Mouse (Mus musculus) heart, embryonic 11.5 days (tissue): ENCODE data around the gene Nebl. TPM values are rescaled to one million over a fixed set of nuclear protein-coding genes. Genes with fewer than 3 reads are reported as not detected.

Experiments used
- ATAC-seq: fragments of 200-750 bp; cut with Nextera tagmentation; replicated peaks from 2 replicates; pipeline ENCODE4 v1.8.0; 2017; ENCODE audit warnings: moderate library complexity; ENCODE audit not compliant: insufficient number of reproducible peaks, low FRiP score, low TSS enrichment
- H3K27ac ChIP-seq: fragments of 300-500 bp; sonication (generic); 2 replicates; pipeline ENCODE4 v1.5.1; 2014; ENCODE audit warnings: mild to moderate bottlenecking, low read depth, low read length
- H3K27me3 ChIP-seq: fragments of 300-500 bp; sonication (generic); 2 replicates; pipeline ENCODE4 v1.6.1; 2014; ENCODE audit warnings: mild to moderate bottlenecking, low read length, mixed read lengths; ENCODE audit not compliant: control insufficient read depth, insufficient read depth
- H3K36me3 ChIP-seq: fragments of 300-500 bp; sonication (generic); 2 replicates; pipeline ENCODE4 v1.6.1; 2014; ENCODE audit warnings: mild to moderate bottlenecking, low read length, moderate library complexity, mixed read lengths; ENCODE audit not compliant: control insufficient read depth, insufficient read depth
- H3K4me1 ChIP-seq: fragments of 300-500 bp; sonication (generic); 2 replicates; pipeline ENCODE4 v1.6.1; 2014; ENCODE audit warnings: low read length; ENCODE audit not compliant: control insufficient read depth, insufficient read depth
- H3K4me2 ChIP-seq: fragments of 300-500 bp; sonication (generic); 2 replicates; pipeline ENCODE4 v1.6.1; 2014; ENCODE audit warnings: mild to moderate bottlenecking, moderate library complexity
- H3K4me3 ChIP-seq: fragments of 300-500 bp; sonication (generic); 2 replicates; pipeline ENCODE4 v1.5.1; 2014; ENCODE audit warnings: low read depth, low read length
- H3K9ac ChIP-seq: fragments of 300-500 bp; sonication (generic); 2 replicates; pipeline ENCODE4 v1.6.1; 2014; ENCODE audit warnings: mild to moderate bottlenecking, low read depth, low read length, moderate library complexity
- H3K9me3 ChIP-seq: fragments of 300-500 bp; sonication (generic); replicated peaks from 2 replicates; pipeline ENCODE4 v1.6.1; 2016; ENCODE audit warnings: low read length; ENCODE audit not compliant: control insufficient read depth
- WGBS: fragments of 180-500 bp; shearing (Covaris S2); extraction: QIAGEN DNeasy Blood & Tissue Kit; methylation state at CpG from one replicate; pipeline ENCODE4 v1.1.7; 2014; ENCODE audit not compliant: insufficient replicate concordance; 5-methylcytosine and 5-hydroxymethylcytosine counted together
- polyA plus RNA-seq: library from polyadenylated mRNA; unstranded; fragments of >200 nt; fragmentation: Nextera tagmentation; extraction: Ambion mirVana; gene quantifications from 2 replicates; pipeline ENCODE4 v1.2.1, GENCODE M21; 2014

Nebl gene
- polyA plus RNA-seq, 1 experiment from 2014 or later = 457 TPM

DNA sequence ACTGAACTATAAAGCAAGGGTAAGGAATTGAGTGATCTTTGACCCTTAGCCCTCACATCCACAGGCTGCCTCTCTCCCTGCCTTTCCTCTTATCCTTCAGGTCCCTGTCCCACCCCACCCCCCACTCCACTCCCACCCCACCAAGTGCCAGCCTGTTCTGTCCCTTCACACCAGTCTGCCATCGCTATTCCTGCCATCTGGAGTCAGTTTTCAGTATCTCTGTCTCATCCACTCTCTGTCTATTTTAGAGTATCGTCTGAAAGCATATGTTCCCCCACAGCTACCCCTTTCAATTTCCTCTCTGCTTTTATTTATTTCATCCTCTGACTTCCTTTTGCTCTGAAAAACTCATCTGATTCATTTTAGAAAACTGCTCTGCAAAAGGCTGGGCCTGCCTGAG lies 62.3 kb downstream of the Nebl start:
- Histone ChIP-seq H3K9ac (no peak overlapping the region), H3K9me3 (no peaks in the 10 kb centered on the region), H3K27ac (no peak overlapping the region), H3K4me2 (no peak overlapping the region), H3K27me3 (no peaks in the 10 kb centered on the region), H3K4me1 (no peaks in the 10 kb centered on the region), H3K4me3 (no peak overlapping the region), H3K36me3 (no peaks in the 10 kb centered on the region)
- 60% methylated on average over 2 of the region's 2 CpGs for WGBS
- ATAC-seq = no peak

DNA sequence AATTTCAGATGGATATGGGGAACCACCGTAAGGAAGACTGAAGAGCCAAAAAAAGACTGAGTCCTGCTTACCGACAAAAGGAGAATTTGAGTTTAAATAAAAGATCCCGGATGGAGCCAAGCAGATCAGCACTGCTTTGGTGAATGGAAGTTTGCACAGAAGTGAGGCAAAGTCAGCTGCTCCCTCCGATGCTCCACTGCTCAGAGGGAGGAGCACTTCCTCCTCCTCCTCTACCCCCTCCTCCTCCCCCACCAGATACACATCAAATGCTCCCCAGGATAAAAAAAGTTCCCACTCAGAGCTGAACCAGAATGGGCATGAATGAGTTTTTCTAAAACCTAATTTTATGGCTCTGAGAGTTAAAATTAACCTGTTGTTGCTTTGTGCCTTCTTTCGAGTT lies 73.1 kb downstream of the Nebl start:
- no peak overlapping the region for H3K4me3 ChIP-seq
- H3K4me1 ChIP-seq = no peaks in the 10 kb centered on the region
- H3K27me3 ChIP-seq = no peaks in the 10 kb centered on the region
- no peaks in the 10 kb centered on the region for H3K9me3 ChIP-seq
- no peak overlapping the region for H3K9ac ChIP-seq
- WGBS = 72% methylated on average over 5 of the region's 5 CpGs
- ATAC-seq = no peak
- H3K27ac ChIP-seq = no peak overlapping the region
- H3K4me2 ChIP-seq = no peak overlapping the region
- no peaks in the 10 kb centered on the region for H3K36me3 ChIP-seq

DNA sequence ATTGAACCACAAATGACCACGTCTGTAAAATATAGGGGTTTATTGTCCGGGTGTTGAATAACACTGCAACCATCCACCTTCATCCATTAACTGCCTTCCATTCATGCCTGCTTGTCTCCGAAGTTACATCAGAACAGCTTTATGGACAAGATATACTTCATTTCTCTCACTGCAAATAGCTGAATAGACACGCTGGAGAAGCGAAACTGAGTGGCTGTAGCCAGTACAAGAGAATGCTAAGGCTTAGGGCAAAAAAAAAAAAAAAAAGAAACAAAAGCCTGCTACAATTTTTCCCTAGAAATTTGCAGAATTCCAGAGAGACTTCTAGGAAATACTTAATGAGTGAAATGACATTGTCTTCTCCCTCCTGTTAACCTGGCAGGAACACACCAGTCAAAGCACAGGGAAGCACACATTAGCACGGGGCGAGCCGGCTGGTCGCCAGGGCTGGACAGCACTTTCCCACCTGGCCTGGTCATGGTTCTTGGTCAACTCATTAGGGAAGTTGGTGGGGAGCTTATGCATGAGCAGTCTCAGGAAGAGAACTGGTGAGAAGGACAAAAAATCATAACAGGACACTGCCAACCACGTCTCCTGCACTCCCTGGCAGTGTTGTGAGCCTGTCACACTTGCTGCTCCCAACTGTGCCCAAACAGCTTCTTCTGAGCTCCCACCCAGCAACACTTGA lies 81.0 kb downstream of the Nebl start:
- no peak overlapping the region for H3K27ac ChIP-seq
- H3K27me3 ChIP-seq = no peaks in the 10 kb centered on the region
- ATAC-seq = no peak
- 81% methylated on average over 10 of the region's 10 CpGs for WGBS
- H3K4me1 ChIP-seq = no peaks in the 10 kb centered on the region
- H3K9me3 ChIP-seq = no peaks in the 10 kb centered on the region
- H3K36me3 ChIP-seq = no peaks in the 10 kb centered on the region
- H3K4me3 ChIP-seq = no peak overlapping the region
- H3K4me2 ChIP-seq = no peak overlapping the region
- no peak overlapping the region for H3K9ac ChIP-seq

DNA sequence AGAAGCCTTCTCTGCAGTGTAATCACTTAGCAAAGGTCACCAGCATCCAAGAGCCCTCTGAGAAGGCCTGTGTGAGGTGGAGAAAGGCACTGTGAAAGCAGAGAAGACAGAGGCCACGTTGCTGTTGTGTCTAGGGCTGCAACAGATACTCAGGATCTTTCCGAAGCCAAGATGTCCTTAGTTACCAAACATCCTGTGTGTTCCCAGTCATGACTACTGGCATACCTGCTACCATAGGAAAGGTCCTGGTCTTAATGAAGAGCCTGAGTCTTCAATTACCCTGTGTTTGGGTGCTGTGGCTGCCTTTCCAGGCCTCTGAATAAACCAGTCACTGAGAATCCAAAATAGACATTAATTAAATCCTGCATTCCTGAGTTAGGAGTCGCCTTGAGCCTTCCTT lies 81.5 kb downstream of the Nebl start:
- Histone ChIP-seq H3K4me2 (no peak overlapping the region), H3K9me3 (no peaks in the 10 kb centered on the region), H3K27me3 (no peaks in the 10 kb centered on the region), H3K36me3 (no peaks in the 10 kb centered on the region), H3K4me3 (no peak overlapping the region), H3K4me1 (no peaks in the 10 kb centered on the region), H3K9ac (no peak overlapping the region), H3K27ac (no peak overlapping the region)
- WGBS = 64% methylated on average over 3 of the region's 3 CpGs
- no peak for ATAC-seq

DNA sequence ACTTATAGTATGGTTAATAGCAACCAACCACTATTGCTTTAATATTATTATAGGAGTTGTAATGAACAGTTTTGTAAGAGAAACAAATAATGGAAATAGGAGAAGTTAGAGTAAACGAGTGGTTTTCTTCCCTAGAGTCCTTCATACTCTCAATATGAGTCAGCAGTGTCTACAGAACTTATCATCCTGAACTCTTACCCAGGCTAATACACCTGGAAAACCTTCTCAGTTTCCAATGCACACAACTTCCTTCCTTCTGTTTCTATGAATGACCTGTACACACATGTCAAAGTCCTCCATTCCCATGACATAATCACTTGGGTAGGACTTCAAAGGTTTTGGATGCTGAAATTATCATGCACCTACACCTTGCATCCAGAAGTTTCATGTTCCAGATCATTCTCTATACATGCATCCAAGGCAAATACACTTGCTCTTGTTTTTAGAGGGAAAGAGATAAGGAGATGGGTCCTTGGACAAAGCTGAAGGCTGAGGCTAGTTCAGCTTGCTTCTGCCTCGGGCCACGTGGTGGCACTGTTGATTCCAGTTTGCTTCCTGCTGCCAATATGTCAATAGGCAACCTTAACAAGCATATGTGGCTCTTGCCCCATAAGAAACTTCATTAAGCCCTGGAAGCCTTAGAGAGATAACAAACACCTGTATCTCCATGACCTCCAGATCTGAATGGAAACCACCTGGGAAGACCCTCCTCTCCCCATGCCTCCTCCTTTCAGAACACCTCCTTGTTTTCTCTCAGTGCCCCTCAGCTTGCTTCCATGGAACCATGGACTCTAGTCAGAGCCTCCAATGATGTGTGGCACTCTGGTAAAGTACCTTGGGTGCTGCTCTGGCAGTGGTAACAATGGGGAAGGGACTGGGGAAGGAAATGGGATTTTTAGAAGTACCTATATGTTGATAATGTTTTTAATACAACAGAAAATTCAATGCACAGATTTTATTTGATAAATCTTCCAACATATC lies 86.7 kb downstream of the Nebl start:
- 29% methylated on average over 3 of the region's 3 CpGs for WGBS

DNA sequence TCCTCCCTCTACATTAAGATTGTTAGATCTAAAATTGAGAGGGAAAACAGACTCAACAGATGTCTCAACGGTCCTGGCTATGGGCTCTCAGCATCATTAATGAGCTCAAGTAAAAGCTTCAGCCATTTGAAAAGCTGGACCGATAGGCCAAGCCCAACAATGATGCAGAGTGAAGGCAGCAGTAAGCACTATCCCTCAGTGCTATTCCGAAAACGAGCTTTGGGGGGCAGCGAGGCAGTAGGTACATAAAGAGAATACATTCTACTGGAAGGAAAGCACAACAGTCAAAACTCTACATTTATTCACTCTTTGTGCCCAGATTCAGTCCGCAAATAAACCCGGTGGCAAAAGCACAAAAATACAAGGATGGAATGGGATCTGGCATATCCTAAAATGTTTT lies 87.4 kb downstream of the Nebl start:
- WGBS = 53% methylated on average over 7 of the region's 7 CpGs
- H3K4me3 ChIP-seq = no peak overlapping the region
- no peak for ATAC-seq

More for the DNA sequence above, 86.7 kb downstream of the Nebl start:
- no peaks in the 10 kb centered on the region for H3K9me3 ChIP-seq
- no peaks in the 10 kb centered on the region for H3K36me3 ChIP-seq
- no peak overlapping the region for H3K4me2 ChIP-seq
- no peak overlapping the region for H3K9ac ChIP-seq
- H3K4me3 ChIP-seq = no peak overlapping the region
- H3K27me3 ChIP-seq = no peaks in the 10 kb centered on the region
- no peak overlapping the region for H3K27ac ChIP-seq
- no peaks in the 10 kb centered on the region for H3K4me1 ChIP-seq
- no peak for ATAC-seq

DNA sequence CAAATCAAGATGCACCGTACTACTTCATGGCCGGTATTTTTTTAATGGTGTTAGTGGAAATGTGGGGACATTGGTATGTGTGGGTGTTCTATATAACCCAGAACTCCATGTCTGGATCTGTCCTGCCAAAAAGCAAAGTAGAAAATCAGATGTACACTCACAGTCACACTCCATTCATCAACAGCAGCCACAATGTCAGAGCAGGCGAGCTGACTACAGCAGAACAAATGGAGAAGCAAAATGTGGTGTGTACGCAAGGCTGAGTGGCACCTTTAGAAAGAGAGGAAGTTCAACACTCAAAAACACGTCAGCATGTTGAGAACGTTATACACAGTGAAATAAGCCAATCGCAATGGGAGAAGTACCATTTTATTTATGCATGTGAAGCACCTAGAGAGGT lies 88.5 kb downstream of the Nebl start:
- H3K36me3 ChIP-seq = no peaks in the 10 kb centered on the region
- no peaks in the 10 kb centered on the region for H3K27me3 ChIP-seq
- no peak overlapping the region for H3K4me2 ChIP-seq
- no peak for ATAC-seq
- no peak overlapping the region for H3K27ac ChIP-seq
- no peak overlapping the region for H3K9ac ChIP-seq
- no peaks in the 10 kb centered on the region for H3K9me3 ChIP-seq
- no peaks in the 10 kb centered on the region for H3K4me1 ChIP-seq
- no peak overlapping the region for H3K4me3 ChIP-seq
- 69% methylated on average over 7 of the region's 7 CpGs for WGBS

More for the DNA sequence above, 87.4 kb downstream of the Nebl start:
- Histone ChIP-seq H3K9me3 (no peaks in the 10 kb centered on the region), H3K4me2 (no peak overlapping the region), H3K36me3 (no peaks in the 10 kb centered on the region), H3K4me1 (no peaks in the 10 kb centered on the region), H3K27ac (no peak overlapping the region), H3K9ac (no peak overlapping the region), H3K27me3 (no peaks in the 10 kb centered on the region)

DNA sequence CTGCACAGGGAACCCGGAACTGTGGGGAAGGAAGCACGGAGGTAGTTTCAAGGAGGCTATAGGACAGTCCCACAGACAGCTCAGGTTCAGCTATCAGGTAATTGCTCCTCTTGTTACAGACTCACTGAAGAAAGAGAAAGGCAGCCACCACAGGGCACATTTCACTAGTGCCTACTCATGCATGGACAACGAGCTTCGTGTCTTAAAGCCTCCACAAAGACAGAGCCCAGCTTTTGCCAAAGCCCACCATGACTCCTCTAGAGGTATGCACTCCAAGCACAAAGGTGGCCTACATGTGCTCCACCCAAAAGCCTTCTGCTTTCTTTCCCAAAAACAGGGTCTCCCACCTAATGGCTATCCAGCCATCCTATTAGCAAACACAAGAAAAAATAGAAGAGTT lies 90.4 kb downstream of the Nebl start:
- no peak for ATAC-seq
- no peak overlapping the region for H3K27ac ChIP-seq
- H3K4me2 ChIP-seq = no peak overlapping the region
- H3K36me3 ChIP-seq = no peaks in the 10 kb centered on the region
- H3K27me3 ChIP-seq = no peaks in the 10 kb centered on the region
- H3K9me3 ChIP-seq = no peaks in the 10 kb centered on the region
- H3K9ac ChIP-seq = no peak overlapping the region
- 82% methylated on average over 4 of the region's 4 CpGs for WGBS
- H3K4me3 ChIP-seq = no peak overlapping the region
- H3K4me1 ChIP-seq = no peaks in the 10 kb centered on the region
